25 mouse cellular contexts compared by ENCODE assay signal in the genomic region with DNA sequence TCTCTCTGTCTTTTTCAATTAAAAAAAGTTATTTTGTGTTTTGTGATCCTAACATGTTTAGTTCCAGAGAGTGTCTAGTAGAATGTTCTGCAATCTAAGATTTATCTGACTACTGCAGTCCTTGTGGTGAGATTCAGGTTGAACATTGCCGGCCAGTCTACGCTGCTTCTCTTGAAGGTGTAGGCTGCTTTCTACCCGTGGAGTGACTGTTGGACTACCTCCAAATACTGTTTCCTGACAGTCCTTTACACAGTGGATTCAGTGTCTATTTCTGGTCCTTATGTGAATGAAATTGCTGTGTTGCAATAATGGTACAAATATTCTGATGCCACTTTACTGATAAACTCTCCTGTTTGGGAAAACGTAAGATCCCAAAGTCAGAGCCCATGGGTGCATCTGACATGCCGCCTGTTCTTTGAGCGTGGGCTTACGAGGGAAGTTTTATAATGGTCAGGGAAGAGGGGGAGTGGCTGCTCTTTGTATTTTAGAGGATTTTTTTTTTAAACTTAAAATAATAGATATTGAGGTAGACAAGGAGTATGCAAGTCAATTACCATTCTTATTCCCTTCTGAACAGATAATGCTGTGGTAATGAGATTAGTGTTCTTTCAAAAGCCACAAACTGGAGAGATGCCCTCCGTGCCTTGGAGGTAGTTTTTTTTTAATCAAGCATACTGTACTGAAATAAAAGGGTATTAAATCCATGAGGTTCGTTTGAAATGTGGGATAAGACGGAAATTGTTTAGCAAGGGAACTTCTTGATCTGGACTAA. TPM values are rescaled to one million over a fixed set of nuclear protein-coding genes. Genes with fewer than 3 reads are reported as not detected.
DNase-seq lines count a peak whose midpoint lies in the region; ATAC-seq and TF ChIP-seq lines count a peak whose summit lies in the region.
"Had no signal": no experiment of that assay in that cellular context is flagged by ENCODE, and none has a peak within 500 bp of the region (broad histone marks: within the 10 kb centered on the region; RNA-seq: fewer than 3 reads in every experiment).

No protein-coding gene starts in this region.

- TF ChIP-seq EP300 in MEL (IDR thresholded peaks at IDR 0.05; ENCODE audit: low read depth in 1 of 2, low read length in 2 of 2): peak; percentile 59 to 65; a peak in 3 of 4 replicates
- no peak for TF ChIP-seq EP300 in stomach, postnatal 0 days (optimal IDR thresholded peaks at IDR 0.05)

- no peak for ATAC-seq in kidney, embryonic 15.5 days (replicated peaks; ENCODE audit: low FRiP score)
- no peak for ATAC-seq in kidney, embryonic 14.5 days (ENCODE audit: low FRiP score, low TSS enrichment)
- ATAC-seq in megakaryocyte progenitor cell, adult 5-6 weeks (replicated peaks; ENCODE audit: poor library complexity): peak; percentile 41; the same call in 1 of the 2 replicates
- no peak for ATAC-seq in stomach, postnatal 0 days (ENCODE audit: low FRiP score, low TSS enrichment)
- ATAC-seq: forebrain, embryonic 14.5 days; hindbrain, embryonic 16.5 days; inflammation-experienced regulatory T-cells, adult 6 months had no signal

- H3K79me2 ChIP-seq in MEL (ENCODE audit: control insufficient read depth, insufficient read depth, low read length, poor library complexity): no peaks in the 10 kb centered on the region

- peak overlapping the region; percentile 29; the same call in 1 of the 2 replicates for H3K27ac ChIP-seq in kidney, embryonic 15.5 days
- no peak overlapping the region for H3K27ac ChIP-seq in kidney, embryonic 14.5 days (ENCODE audit: low read depth, low read length)
- no peak overlapping the region for H3K27ac ChIP-seq in MEL (ENCODE audit: control insufficient read depth, low read depth, low read length)
- no peak overlapping the region for H3K27ac ChIP-seq in stomach, postnatal 0 days (replicated peaks)
- H3K27ac ChIP-seq: embryonic facial prominence, embryonic 15.5 days; forebrain, embryonic 10.5 days; heart, adult 2 months; hindbrain, embryonic 12.5 days had no signal

- H3K9me3 ChIP-seq in kidney, embryonic 15.5 days (replicated peaks): no peaks in the 10 kb centered on the region
- no peaks in the 10 kb centered on the region for H3K9me3 ChIP-seq in kidney, embryonic 14.5 days (ENCODE audit: control insufficient read depth, low read length)
- H3K9me3 ChIP-seq in MEL (replicated peaks; ENCODE audit: insufficient read depth, low read length): no peaks in the 10 kb centered on the region
- no peaks in the 10 kb centered on the region for H3K9me3 ChIP-seq in stomach, postnatal 0 days (ENCODE audit: control insufficient read depth, low read length)
- H3K9me3 ChIP-seq: embryonic facial prominence, embryonic 15.5 days; forebrain, embryonic 10.5 days; heart, embryonic 12.5 days; hindbrain, embryonic 12.5 days had no signal

- 53% methylated on average over 10 of the region's 10 CpGs for WGBS in kidney, embryonic 15.5 days
- 54% methylated on average over 10 of the region's 10 CpGs for WGBS in kidney, embryonic 14.5 days
- WGBS in stomach, postnatal 0 days: 62% methylated on average over 10 of the region's 10 CpGs

- H3K4me3 ChIP-seq in kidney, embryonic 15.5 days (replicated peaks): no peak overlapping the region
- no peak overlapping the region for H3K4me3 ChIP-seq in kidney, embryonic 14.5 days (ENCODE audit: low read length)
- H3K4me3 ChIP-seq in MEL (ENCODE audit: control insufficient read depth in 1 of 2, insufficient read depth in 1 of 2, low read depth in 2 of 2, low read length in 2 of 2): no peak overlapping the region
- no peak overlapping the region for H3K4me3 ChIP-seq in stomach, postnatal 0 days (ENCODE audit: low read depth, low read length)
- H3K4me3 ChIP-seq: embryonic facial prominence, embryonic 15.5 days; erythroblast, embryonic 14.5 days; forebrain, embryonic 10.5 days; heart, adult 2 months; heart, embryonic 12.5 days; hindbrain, embryonic 12.5 days had no signal

- peaks cover 54% of the 10 kb centered on the region for H3K4me1 ChIP-seq in kidney, embryonic 15.5 days
- H3K4me1 ChIP-seq in kidney, embryonic 14.5 days (ENCODE audit: control insufficient read depth, insufficient read depth, low read length): peaks cover 37% of the 10 kb centered on the region
- H3K4me1 ChIP-seq in MEL (ENCODE audit: control insufficient read depth in 1 of 2, insufficient read depth in 2 of 2, low read length in 2 of 2): peaks cover 26 to 32% of the 10 kb centered on the region in 2 experiments
- H3K4me1 ChIP-seq in stomach, postnatal 0 days (replicated peaks; ENCODE audit: control insufficient read depth, insufficient read depth): peaks cover 13% of the 10 kb centered on the region

- no peaks in the 10 kb centered on the region for H3K36me3 ChIP-seq in kidney, embryonic 15.5 days
- no peaks in the 10 kb centered on the region; the same call in 1 of the 2 replicates for H3K36me3 ChIP-seq in kidney, embryonic 14.5 days (ENCODE audit: control insufficient read depth, insufficient read depth, low read length)
- peaks cover 0 to 38% of the 10 kb centered on the region in 2 experiments; a peak in 2 of 4 replicates for H3K36me3 ChIP-seq in MEL (ENCODE audit: control insufficient read depth in 1 of 2, insufficient read depth in 2 of 2, low read length in 2 of 2)
- H3K36me3 ChIP-seq in stomach, postnatal 0 days (ENCODE audit: control insufficient read depth, insufficient read depth, low read length): no peaks in the 10 kb centered on the region
- H3K36me3 ChIP-seq: embryonic facial prominence, embryonic 15.5 days; forebrain, embryonic 10.5 days; heart, embryonic 12.5 days; hindbrain, embryonic 12.5 days had no signal

- TF ChIP-seq CTCF in MEL (IDR thresholded peaks at IDR 0.05 in 2 of 3, conservative IDR thresholded peaks at IDR 0.05 in 1 of 3; ENCODE audit: control insufficient read depth in 1 of 3, insufficient read depth in 1 of 3, low read depth in 2 of 3, low read length in 3 of 3, poor library complexity in 1 of 3, severe bottlenecking in 1 of 3): no peak
- no peak for TF ChIP-seq CTCF in stomach, postnatal 0 days (IDR thresholded peaks at IDR 0.05; ENCODE audit: low read depth)

- H3K4me2 ChIP-seq in kidney, embryonic 15.5 days: no peak overlapping the region
- H3K4me2 ChIP-seq in kidney, embryonic 14.5 days (replicated peaks; ENCODE audit: low read depth, low read length): no peak overlapping the region
- no peak overlapping the region for H3K4me2 ChIP-seq in stomach, postnatal 0 days (replicated peaks; ENCODE audit: low read depth)
- H3K4me2 ChIP-seq: embryonic facial prominence, embryonic 15.5 days; heart, embryonic 12.5 days; hindbrain, embryonic 12.5 days had no signal

- no peak for TF ChIP-seq RAD21 in MEL (IDR thresholded peaks at IDR 0.05; ENCODE audit: low read depth, low read length)

- H3K27me3 ChIP-seq in kidney, embryonic 15.5 days: no peaks in the 10 kb centered on the region
- H3K27me3 ChIP-seq in kidney, embryonic 14.5 days (ENCODE audit: control insufficient read depth, insufficient read depth, low read length): no peaks in the 10 kb centered on the region
- H3K27me3 ChIP-seq in MEL (ENCODE audit: control insufficient read depth in 1 of 2, insufficient read depth in 2 of 2, low read length in 2 of 2): no peaks in the 10 kb centered on the region
- no peaks in the 10 kb centered on the region for H3K27me3 ChIP-seq in stomach, postnatal 0 days (ENCODE audit: control insufficient read depth, insufficient read depth, low read length)
- H3K27me3 ChIP-seq: embryonic facial prominence, embryonic 15.5 days; heart, embryonic 12.5 days; hindbrain, embryonic 12.5 days had no signal

- no peak overlapping the region for H3K9ac ChIP-seq in kidney, embryonic 15.5 days
- no peak overlapping the region for H3K9ac ChIP-seq in kidney, embryonic 14.5 days (ENCODE audit: low read depth, low read length)
- no peak overlapping the region for H3K9ac ChIP-seq in MEL (ENCODE audit: control insufficient read depth, low read depth, low read length, poor library complexity, severe bottlenecking)
- no peak overlapping the region for H3K9ac ChIP-seq in stomach, postnatal 0 days (ENCODE audit: low read length)
- H3K9ac ChIP-seq: embryonic facial prominence, embryonic 15.5 days; heart, embryonic 12.5 days; hindbrain, embryonic 12.5 days had no signal

- peak; percentile 76 for DNase-seq in heart, adult 11 months
- DNase-seq in heart, adult 9 months (ENCODE audit: low spot score in 2 of 2): no peak
- peak; percentile 55 for DNase-seq in MEL (ENCODE audit: low read depth, low spot score)
- no peak for DNase-seq in stomach, postnatal 0 days (ENCODE audit: low spot score)
- no peak for DNase-seq in right cerebral cortex, postnatal 10 days (ENCODE audit: low spot score in 2 of 2)
- DNase-seq: adrenal gland, postnatal 14 days; cerebellum, adult 2 months; embryo, embryonic 11 days; heart, adult 2 months; heart, postnatal 36 days had no signal

- no peak for TF ChIP-seq POLR2A in MEL (IDR thresholded peaks at IDR 0.05; ENCODE audit: control insufficient read depth in 1 of 2, insufficient read depth in 1 of 2, low read depth in 1 of 2, low read length in 2 of 2, poor library complexity in 1 of 2)

TF ChIP-seq in MEL, 35 proteins besides CTCF, POLR2A, EP300 and RAD21:
- peak; percentile 25; the same call in 1 of the 2 replicates for TF ChIP-seq TAL1 (IDR thresholded peaks at IDR 0.05; ENCODE audit: low read length)
- TF ChIP-seq ETS1 (IDR thresholded peaks at IDR 0.05; ENCODE audit: low read depth, low read length): 0 out of 2 replicates have a peak, but pooled peaks have one; percentile 27
- peak; percentile 90 for TF ChIP-seq ZNF384 (IDR thresholded peaks at IDR 0.05; ENCODE audit: low read depth, low read length)
- no peak for TF ChIP-seq KAT2A (conservative IDR thresholded peaks at IDR 0.05; ENCODE audit: low read depth, low read length)
- no peak for TF ChIP-seq BHLHE40 (IDR thresholded peaks at IDR 0.05; ENCODE audit: borderline replicate concordance, low read depth, low read length)
- TF ChIP-seq RCOR1 (IDR thresholded peaks at IDR 0.05; ENCODE audit: low read depth, low read length): peak; percentile 75
- TF ChIP-seq GATA1 (IDR thresholded peaks at IDR 0.05; ENCODE audit: low read depth, low read length): peak; percentile 74
- TF ChIP-seq TCF12 (IDR thresholded peaks at IDR 0.05; ENCODE audit: low read depth, low read length): peak; percentile 35; the same call in 1 of the 2 replicates

RNA-seq across cellular contexts. Expression of gene 1700034J05Rik, which starts 4.4 kb away (rescaled TPM):
- polyA plus RNA-seq in kidney, embryonic 15.5 days (2015; fragmentation: Nextera tagmentation; extraction: Ambion mirVana): 0.22 and 0.36 TPM in 2 replicates
- 0.37 and 0.45 TPM in 2 replicates for polyA plus RNA-seq in kidney, embryonic 14.5 days (2014; fragmentation: Nextera tagmentation; extraction: Ambion mirVana)
- not detected in 2 replicates for total RNA-seq in MEL (2012; rRNA removed)
- polyA plus RNA-seq in MEL (2012; ENCODE audit: insufficient read depth in 1 of 2, insufficient read length in 2 of 2, low read depth in 1 of 2, low replicate concordance in 2 of 2, missing spikeins in 1 of 2): not detected
- total RNA-seq in megakaryocyte progenitor cell, adult 5-6 weeks (2015): not detected in 2 replicates
- total RNA-seq in megakaryocyte progenitor cell, adult 5-6 weeks (2017): not detected in 2 replicates
- 0.11 TPM in 1 of 2 replicates, not detected in the other for polyA plus RNA-seq in stomach, postnatal 0 days (2015; fragmentation: Nextera tagmentation; extraction: Ambion mirVana)
- total RNA-seq: adrenal gland, postnatal 14 days; common myeloid progenitor, adult 5-6 weeks; gastrocnemius, adult 8-10 months; gastrocnemius, postnatal 4 days; heart, adult 2 months; heart, postnatal 36 days had no signal
- polyA plus RNA-seq: cerebellum, adult 2 months; embryonic facial prominence, embryonic 11.5 days; erythroblast, embryonic 14.5 days; forebrain, embryonic 14.5 days; heart, adult 2 months had no signal

Comparison
In these comparisons a context has a peak if more than half of its experiments do, and no peak if none do; other contexts are left out.
1. DNase-seq: peak in heart, adult 11 months (single experiment) and MEL (single experiment); none in heart, adult 9 months (0 of 2), stomach, postnatal 0 days (single experiment) and right cerebral cortex, postnatal 10 days (0 of 2).